Mouse (Mus musculus): ENCODE results near the gene Wdr62.

GRCm38 (mm10) chr7:30251956-30252954 is 28.0 kb downstream of the Wdr62 start:
- TF ChIP-seq CTCF (IDR thresholded peaks at IDR 0.05; ENCODE audit: low read depth) (no peak), EP300 (optimal IDR thresholded peaks at IDR 0.05) (no peak)
